Mouse (Mus musculus) C2C12 (cell line): ENCODE data around the gene Spata32. TPM values are rescaled to one million over a fixed set of nuclear protein-coding genes. Genes with fewer than 3 reads are reported as not detected.

Experiments
- H3K27me3 ChIP-seq: one replicate; pipeline ENCODE4 v1.6.1; 2011; ENCODE audit not compliant: control insufficient read depth, insufficient read depth, insufficient read length
- H3K36me3 ChIP-seq: one replicate; pipeline ENCODE4 v1.6.1; 2011; ENCODE audit not compliant: control insufficient read depth, insufficient read depth
- H3K4me3 ChIP-seq: one replicate; pipeline ENCODE4 v1.5.1; 2011; ENCODE audit warnings: mild to moderate bottlenecking, control low read depth; ENCODE audit not compliant: poor library complexity, insufficient read depth, severe bottlenecking
- H3K79me2 ChIP-seq: one replicate; pipeline ENCODE4 v1.6.1; 2011; ENCODE audit not compliant: control insufficient read depth, insufficient read depth
- H3K79me3 ChIP-seq: one replicate; pipeline ENCODE4 v1.6.1; 2011; ENCODE audit warnings: low read depth, control low read depth
- H3ac ChIP-seq: one replicate; pipeline ENCODE3; 2011; ENCODE audit warnings: low read depth; ENCODE audit not compliant: control insufficient read depth, insufficient read length
- CEBPB ChIP-seq: IDR thresholded peaks from one replicate; pipeline ENCODE4 v1.6.1; 2011; ENCODE audit warnings: low read depth, mild to moderate bottlenecking, control low read depth, moderate library complexity
- CTCF ChIP-seq: IDR thresholded peaks from one replicate; pipeline ENCODE4 v1.5.1; 2011; ENCODE audit not compliant: control insufficient read depth, insufficient read depth, insufficient read length
- FOSL1 ChIP-seq: IDR thresholded peaks from one replicate; pipeline ENCODE4 v1.8.0; 2011; ENCODE audit warnings: mild to moderate bottlenecking, low read length; ENCODE audit not compliant: poor library complexity, insufficient read depth, severe bottlenecking
- MAX ChIP-seq: IDR thresholded peaks from one replicate; pipeline ENCODE4 v1.6.1; 2011; ENCODE audit warnings: mild to moderate bottlenecking, control low read depth
- MYOD1 ChIP-seq: IDR thresholded peaks from one replicate; pipeline ENCODE4 v1.6.1; 2011; ENCODE audit warnings: low read depth; ENCODE audit not compliant: control insufficient read depth, insufficient read length
- MYOG ChIP-seq: IDR thresholded peaks from one replicate; pipeline ENCODE4 v1.6.1; 2011; ENCODE audit not compliant: control insufficient read depth, insufficient read length; ENCODE audit errors: extremely low read depth
- USF1 ChIP-seq: IDR thresholded peaks from one replicate; pipeline ENCODE4 v1.6.1; 2011; ENCODE audit warnings: low read depth, mild to moderate bottlenecking, control low read depth, moderate library complexity
- polyA plus RNA-seq: library from polyadenylated mRNA; unstranded; fragments of >200 nt; fragmentation: generic; extraction: Trizol; gene quantifications from one replicate; pipeline ENCODE4 v1.2.1, GENCODE M21; 2012; ENCODE audit warnings: missing spikeins

The Spata32 gene
- polyA plus RNA-seq, 1 experiment, result not detected

DNA sequence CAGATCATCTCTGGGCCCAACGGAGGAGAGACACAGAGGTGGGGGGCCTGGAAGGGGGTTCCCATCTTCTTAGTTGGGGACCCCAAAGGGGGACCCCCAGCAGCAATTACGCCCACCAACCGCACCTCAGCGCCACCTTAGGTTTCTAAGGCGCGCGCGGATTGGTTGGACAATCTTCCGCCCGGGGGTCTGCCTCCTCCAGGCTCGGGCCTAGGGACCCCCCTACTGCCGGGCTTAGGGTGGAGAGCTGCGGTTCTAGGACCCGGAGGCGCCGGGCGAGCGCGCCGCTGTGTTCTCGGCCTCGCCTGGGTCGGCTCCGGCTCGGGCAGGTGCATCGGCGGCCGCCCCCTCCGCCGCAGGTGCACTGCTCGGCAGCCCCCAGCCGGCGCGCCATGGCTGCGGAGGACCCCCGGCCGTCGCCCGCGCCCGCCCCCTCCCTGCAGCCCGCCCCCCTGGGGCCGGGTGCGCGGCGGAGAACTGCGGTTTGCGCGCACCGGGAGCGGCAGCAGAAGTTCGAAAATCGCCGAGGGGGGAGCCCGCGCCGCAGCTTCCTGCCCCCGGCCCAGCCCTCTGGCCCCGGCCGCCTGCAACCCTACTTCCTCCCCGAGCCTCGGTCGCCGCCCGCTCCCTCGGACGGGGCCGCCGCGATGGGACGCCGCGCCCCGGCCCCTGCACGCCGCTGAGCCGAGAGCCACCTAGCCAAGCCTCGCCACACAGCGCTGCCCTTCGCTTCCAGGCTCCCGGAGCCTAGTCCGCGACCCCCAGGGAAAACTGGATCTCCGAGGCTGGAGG is 47.5 kb downstream of the Spata32 start, which contains the start of gene Fmnl1:
TSS of gene Fmnl1 (plus strand) at position 614 of the 792 bp plus-strand sequence.
- no peak for TF ChIP-seq MYOD1
- no peak for TF ChIP-seq FOSL1
- no peak for TF ChIP-seq CEBPB
- no peak for TF ChIP-seq MYOG
- no peak for TF ChIP-seq USF1
- no peak for TF ChIP-seq CTCF
- no peak for TF ChIP-seq MAX
- no peaks in the 10 kb centered on the region for H3K36me3 ChIP-seq
- H3K27me3 ChIP-seq, result no peaks in the 10 kb centered on the region
- peak within 1 kb of the TSS; percentile 27 for H3K4me3 ChIP-seq
- no peaks in the 10 kb centered on the region for H3K79me3 ChIP-seq
- H3ac ChIP-seq, result peak within 1 kb of the TSS; percentile 49
- no peaks in the 10 kb centered on the region for H3K79me2 ChIP-seq

DNA sequence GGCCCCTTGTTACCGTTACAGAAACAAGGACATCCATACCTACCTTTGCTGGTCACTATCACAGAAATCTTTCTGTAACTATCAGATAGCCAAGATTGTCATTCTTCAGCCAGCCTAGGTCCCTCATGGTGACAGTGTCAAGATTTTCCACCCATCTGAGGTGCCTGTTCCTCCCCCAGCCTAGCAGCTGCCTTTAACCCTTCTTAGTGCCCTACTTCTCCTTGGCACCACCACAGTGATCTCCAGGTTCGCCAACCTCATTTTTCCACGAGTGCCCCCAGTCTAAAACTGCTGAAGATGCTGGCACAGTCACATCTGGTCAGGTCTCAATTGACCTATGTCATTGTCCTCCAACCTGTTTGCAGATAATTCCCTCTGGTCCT is 48.1 kb downstream of the Spata32 start:
- no peaks in the 10 kb centered on the region for H3K79me3 ChIP-seq
- no peak overlapping the region for H3K4me3 ChIP-seq
- H3K27me3 ChIP-seq, result no peaks in the 10 kb centered on the region
- H3K36me3 ChIP-seq, result no peaks in the 10 kb centered on the region
- no peak overlapping the region for H3ac ChIP-seq
- TF ChIP-seq MAX (no peak), MYOG (no peak), MYOD1 (no peak), CTCF (no peak), CEBPB (no peak)
- no peaks in the 10 kb centered on the region for H3K79me2 ChIP-seq

DNA sequence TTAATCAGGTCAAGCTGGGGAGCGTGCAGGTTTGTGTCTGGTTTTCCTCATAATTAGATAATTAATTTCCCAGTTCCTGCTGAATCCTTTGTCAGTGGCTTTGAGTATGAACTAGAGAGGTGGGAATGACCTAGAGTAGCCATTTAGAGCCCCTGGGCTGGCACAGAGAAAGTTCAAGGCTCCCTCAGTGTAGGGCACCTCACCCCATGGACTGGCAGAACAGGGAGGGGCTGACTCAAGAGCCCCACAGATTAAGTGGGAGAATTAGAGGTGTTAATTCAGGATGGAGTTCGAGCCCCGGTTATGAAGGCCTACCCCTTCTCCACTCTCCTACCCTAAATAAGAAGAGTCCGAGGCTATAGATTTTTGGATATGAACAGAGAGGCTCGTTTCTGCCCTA is 48.6 kb downstream of the Spata32 start:
- H3ac ChIP-seq, result no peak overlapping the region
- TF ChIP-seq MYOG, result no peak
- no peak for TF ChIP-seq CTCF
- TF ChIP-seq FOSL1, result no peak
- no peak for TF ChIP-seq USF1
- TF ChIP-seq MAX, result no peak
- TF ChIP-seq CEBPB, result no peak
- no peak for TF ChIP-seq MYOD1
- no peak overlapping the region for H3K4me3 ChIP-seq
- no peaks in the 10 kb centered on the region for H3K36me3 ChIP-seq
- H3K79me2 ChIP-seq, result no peaks in the 10 kb centered on the region
- H3K27me3 ChIP-seq, result no peaks in the 10 kb centered on the region
- H3K79me3 ChIP-seq, result no peaks in the 10 kb centered on the region

- TF ChIP-seq CEBPB (no peak), MYOD1 (no peak), MYOG (no peak), CTCF (peak; percentile 94), USF1 (no peak)
- no peaks in the 10 kb centered on the region for H3K27me3 ChIP-seq
- no peak overlapping the region for H3K4me3 ChIP-seq
- no peak overlapping the region for H3ac ChIP-seq
- no peaks in the 10 kb centered on the region for H3K36me3 ChIP-seq
- H3K79me2 ChIP-seq, result no peaks in the 10 kb centered on the region
- H3K79me3 ChIP-seq, result no peaks in the 10 kb centered on the region
Observed at GRCm38 (mm10) chr11:103168690-103169390, 49.4 kb downstream of the Spata32 start.

DNA sequence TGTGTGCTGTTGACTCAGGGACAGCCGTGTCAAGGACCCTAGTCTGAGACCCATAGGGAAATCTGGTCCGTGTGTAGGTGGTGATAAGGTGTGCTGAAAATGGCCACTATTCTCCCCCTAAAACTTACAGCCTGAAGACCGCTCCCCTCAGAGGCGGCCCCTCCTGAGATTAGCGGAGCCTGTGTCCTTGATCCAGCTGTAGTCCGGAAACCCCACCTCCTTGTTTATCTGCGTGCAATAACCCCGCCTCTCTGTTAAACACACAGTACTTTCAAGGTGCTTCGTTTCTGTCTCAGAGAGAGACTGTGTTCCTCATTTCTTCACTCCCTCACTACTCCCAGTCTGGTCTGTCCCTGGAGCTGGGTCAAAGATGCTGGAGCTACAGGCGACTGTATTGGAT is 53.8 kb downstream of the Spata32 start:
- TF ChIP-seq MAX (no peak), CTCF (no peak), CEBPB (no peak), USF1 (no peak), MYOG (no peak), MYOD1 (no peak), FOSL1 (no peak)
- Histone ChIP-seq H3K79me2 (no peaks in the 10 kb centered on the region), H3K27me3 (no peaks in the 10 kb centered on the region), H3K36me3 (no peaks in the 10 kb centered on the region), H3ac (no peak overlapping the region), H3K4me3 (no peak overlapping the region), H3K79me3 (no peaks in the 10 kb centered on the region)

- H3K79me3 ChIP-seq, result no peaks in the 10 kb centered on the region
- no peaks in the 10 kb centered on the region for H3K36me3 ChIP-seq
- no peak overlapping the region for H3ac ChIP-seq
- TF ChIP-seq CTCF (no peak), MAX (no peak), FOSL1 (no peak)
- H3K79me2 ChIP-seq, result no peaks in the 10 kb centered on the region
- H3K27me3 ChIP-seq, result no peaks in the 10 kb centered on the region
- H3K4me3 ChIP-seq, result no peak overlapping the region
Observed at GRCm38 (mm10) chr11:103162132-103162531, 56.1 kb downstream of the Spata32 start.
